Mouse (Mus musculus) ES-CJ7 (cell line): ENCODE results near the gene Bend7.

Experiments
- DNase-seq: peaks from one replicate; pipeline ENCODE4 v3.0.0; 2011; ENCODE audit warnings: low read depth, low spot score

The Bend7 gene

DNA sequence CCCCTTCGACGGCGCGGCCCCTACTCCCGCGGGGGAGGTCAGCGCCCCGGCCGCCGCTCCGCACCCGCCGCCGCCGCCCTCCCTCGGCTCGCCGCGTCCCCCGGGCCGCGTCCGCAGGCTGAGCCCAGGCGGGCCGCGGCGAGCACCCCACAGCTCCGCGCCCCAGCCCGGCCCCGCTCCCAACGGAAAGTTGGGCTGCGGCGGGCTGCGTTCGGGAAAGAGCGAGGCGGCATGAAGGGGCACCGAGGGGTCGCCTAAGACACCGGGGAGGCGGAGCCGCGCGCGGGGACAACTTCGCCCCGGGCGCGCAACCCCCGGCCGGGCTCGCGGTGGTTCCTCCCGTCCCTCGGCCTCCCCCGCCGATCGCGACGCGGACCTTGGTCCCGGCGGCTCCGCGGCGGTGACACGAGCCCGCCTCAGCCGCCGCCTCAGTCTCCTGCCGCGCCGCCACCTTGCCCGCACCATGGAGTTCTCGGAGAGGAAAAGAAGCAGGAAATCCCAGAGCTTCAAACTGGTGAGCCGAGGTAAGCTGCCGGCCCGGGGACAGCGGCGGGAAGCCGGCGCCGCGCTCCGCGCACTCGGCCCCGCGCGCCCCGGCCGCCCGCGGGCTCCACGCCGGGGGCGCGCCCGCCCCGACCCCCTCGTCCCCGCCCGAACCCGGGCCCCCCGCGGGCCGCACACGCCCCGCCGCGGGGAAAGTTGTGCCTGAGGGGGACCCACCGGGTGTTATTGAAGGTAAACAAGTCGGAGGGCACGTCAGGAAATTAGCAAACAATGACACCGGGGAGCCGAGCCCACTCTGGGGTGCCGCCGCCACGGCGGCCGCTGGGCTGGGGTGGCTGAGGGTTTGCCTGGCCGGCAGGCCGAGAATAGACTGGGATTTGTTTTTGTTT, at the start of gene Bend7:
Gene Bend7, plus strand, starts transcription at position 63 of the 893 bp plus-strand sequence.
- DNase-seq: peak; percentile 11

DNA sequence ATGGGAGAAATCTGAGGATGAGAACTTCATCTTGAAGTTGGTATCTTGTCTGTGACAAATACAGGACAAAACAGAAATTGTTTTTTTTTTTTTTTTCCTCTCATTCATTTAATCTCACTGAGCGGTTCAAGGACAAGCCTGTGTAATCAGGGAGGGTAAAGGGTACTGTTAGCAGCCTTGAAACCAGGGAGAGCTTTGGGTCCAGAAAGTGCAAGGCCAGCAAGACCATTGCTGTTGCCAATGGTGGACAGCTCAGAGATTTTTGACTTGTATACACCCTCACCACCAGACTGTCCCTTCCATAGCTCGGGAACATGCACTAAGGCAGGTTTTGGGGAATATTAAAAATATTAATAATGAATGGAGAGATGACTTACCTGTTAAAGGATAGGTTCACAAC, 49.0 kb upstream of the Bend7 start:
- DNase-seq: no peak

DNA sequence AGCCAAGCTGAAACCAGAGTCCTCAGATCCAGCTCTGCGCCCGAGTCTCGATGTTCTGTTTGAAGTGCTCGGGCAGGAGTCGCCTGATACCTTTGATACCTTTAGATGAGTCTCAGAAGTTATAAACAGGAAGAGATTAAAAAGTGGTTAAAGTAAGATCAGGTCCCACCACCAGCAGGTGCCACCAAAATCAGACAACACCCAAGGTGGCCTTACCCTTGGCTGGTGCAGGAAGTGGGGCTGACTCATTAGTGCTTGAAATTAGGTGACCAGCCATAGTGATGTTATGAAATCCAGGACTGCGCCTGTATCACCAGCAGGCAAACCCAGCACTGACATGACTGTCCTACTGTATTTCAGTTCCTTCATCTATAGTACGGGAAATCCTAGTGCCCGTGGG, 47.9 kb upstream of the Bend7 start:
- peak; percentile 46 for DNase-seq

DNA sequence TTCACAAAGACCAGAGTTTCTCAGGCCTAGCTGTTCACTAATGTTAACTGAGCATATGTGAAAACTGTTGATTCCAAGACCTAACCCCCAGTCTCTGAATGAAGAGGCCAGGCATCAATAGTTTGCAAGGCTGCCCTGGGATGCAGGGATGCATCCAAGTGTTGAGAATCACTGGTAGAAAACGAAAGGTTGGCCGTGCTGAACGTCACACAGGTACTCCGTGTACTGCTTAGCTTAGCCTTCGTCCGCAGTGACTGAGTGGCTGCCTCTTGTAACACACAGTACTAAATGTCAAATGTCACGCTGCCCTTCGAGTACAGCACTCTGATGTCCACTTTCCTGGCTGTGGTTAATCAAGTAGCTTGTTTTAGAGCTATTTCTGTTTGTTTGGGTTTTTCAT, 46.0 kb upstream of the Bend7 start:
- DNase-seq: no peak

DNA sequence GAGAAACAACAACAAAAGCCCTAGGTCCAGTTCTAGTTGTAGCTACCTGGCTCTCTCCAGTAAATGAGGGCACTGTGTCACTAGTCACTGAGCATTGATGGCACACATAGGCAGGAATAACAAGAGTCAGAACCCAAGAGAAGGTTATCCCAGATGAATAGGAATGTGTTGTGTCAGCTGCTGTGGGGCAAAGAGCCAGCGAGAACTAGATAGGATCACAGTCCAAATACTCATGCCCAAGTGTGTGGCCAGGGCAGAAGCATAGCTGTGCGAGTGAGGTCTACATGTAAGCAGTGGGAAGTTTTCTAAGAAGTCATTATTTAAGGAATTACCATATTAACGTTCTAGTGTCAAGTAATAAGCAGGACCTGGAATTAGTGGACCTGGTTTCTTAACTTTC, 37.7 kb upstream of the Bend7 start:
- DNase-seq: no peak

DNA sequence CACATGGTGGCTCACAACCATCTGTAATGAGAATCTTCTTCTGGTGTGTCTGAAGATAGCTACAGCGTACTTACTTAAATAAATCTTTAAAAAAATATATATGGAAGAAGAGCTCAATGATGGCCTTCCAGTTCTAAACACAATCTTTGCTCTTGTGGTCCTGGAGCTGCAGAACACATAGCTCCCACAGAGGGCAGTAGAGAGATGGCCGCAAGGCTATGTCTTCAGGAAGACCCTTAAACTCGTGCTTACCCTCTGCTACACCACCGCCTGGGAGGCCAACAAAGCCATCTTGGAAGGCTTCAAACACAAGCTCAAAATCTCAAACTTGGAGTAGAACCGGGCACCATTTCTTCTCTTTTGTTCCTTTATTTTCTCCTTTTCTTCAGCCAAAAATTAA, 6.4 kb upstream of the Bend7 start:
- DNase-seq: peak; percentile 81

DNA sequence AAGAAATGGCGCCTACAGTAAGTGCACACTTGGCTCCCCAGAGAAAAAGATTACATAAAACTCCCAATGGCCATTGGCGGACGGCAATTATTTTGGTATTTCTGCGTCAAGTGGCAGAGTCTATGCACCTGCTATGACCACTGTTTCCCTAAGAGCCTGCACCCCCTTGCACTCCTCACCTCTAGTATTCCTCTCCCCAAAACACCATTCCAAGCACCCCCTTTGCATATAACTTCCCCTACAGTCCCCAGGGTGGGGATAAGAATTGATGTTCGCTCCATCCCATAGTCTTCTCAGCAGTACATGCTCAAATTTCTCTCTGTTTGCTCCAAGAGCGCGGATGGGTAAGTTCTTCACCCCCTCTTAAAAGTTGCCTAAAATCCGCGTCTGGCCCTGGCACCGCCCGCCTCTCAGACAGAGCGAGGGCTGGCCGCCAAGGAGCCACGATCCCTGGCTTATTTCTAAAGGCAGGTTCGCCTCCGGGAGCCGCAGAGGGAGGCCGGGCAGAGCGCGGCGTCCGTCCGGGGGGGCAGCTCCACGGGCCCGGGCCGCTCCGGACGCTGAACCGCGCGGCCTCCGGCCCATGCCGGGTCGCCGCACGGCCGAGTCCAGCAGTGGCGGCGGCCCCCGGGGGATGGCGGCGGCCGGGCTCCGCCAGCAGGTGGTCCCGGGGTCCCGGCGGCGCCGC, 406 bp upstream of the Bend7 start:
- peak; percentile 8 for DNase-seq

DNA sequence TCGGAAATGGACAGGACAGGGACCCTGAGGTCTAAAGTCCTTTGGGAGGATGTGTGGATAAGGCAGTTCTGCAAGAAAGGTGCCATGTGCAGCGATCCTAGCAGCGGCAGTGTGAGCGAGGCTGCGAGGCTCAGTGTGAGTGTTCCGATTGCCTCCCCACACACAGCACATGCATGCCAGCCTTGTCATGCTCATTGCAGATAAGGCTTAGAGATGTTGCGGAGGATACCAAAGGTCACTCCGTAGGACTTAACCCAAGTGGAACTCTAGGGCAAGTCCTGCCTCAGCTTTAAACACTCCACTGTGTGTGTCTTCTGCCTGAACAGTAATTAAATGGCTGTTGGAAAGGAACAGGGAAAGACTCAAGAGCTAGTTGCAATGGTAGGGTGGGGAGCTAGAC, 5.5 kb downstream of the Bend7 start:
- no peak for DNase-seq

DNA sequence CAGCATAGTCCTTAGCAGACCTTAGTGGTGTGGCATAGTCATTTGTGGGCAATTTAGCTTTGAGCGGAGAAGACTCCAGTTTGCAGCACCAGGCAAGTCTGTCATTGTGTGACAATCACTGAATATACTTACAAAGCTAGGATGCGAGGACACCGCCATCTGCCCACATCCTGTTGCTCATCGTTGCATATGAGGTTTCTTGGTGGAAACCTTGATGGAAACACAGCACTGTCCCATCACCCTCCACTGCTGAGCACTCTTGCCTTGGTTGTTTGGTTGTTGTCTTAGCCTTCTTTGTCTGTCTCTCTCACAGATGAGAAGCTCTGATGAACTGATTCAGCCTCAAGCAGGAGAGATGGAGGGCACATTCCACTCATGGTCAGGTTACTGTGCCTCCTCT, 12.5 kb downstream of the Bend7 start:
- no peak for DNase-seq

DNA sequence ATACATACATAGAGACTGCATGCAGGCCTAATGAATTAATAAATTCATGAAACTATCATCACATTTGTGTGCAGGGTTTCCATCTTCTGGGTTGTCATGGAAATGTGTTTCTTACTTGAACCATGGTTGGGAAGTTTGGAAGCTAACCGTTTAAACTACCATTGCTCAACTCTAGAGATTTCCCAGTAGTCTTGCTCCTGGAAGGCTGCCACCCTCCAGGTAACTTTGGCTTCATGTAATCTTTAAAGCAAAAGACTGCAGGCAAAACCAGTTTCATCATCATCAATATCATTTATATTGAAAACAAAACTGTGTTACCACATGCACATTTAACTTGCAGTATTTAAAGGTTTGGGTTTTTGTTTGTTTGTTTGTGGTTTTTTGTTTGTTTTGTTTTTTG, 16.3 kb downstream of the Bend7 start:
- DNase-seq: no peak

DNA sequence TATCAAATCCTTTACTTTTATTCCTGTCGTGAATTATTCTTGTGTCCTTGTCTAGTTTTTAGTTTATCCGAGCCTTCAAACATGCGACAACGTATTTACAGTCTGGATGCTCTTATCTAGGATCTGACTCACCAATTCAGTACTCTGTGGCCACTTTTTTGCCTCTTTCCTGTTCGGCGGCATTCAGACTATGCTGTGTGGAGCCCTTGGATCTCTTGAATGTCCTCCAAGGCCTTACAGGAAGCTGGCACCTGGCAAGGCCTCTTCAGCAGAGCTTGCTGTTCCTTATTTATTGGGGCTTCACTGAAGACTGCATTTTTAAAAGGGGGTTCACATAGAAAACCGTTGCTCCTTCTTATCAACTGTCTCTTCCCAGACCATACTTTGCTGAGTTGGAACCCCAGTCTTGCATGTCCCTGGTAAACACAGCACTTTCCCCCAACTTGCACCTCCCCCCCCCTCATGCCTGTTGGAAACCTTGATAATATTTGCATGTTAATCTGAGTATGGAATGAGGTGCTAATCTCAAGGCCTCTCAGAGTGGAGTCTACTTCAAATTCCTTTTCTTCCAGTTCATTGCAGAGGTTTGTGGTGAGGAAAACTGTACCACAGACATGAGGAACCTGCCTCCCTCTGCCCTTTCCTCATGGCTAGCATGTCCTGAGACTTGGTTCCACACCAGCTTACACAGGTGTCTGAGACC, 18.6 kb downstream of the Bend7 start:
- no peak for DNase-seq

DNA sequence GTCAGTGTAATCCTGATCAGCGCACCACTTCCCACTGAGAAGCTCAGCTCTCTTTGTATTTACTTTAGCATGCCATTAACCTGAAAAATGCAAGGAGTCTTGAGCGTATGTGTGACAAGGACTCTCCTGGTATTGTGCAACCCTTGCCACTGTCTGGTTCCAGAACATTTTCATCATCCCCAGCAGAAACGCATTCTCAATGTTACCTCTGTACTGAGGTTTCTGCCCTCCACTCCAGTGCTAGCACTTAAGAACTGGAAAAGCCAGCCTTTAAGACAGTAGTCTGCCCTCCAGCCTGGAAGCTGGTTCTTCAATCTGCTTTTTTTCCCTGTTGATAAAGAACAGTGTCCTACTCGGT, 19.1 kb downstream of the Bend7 start:
- DNase-seq: no peak

DNA sequence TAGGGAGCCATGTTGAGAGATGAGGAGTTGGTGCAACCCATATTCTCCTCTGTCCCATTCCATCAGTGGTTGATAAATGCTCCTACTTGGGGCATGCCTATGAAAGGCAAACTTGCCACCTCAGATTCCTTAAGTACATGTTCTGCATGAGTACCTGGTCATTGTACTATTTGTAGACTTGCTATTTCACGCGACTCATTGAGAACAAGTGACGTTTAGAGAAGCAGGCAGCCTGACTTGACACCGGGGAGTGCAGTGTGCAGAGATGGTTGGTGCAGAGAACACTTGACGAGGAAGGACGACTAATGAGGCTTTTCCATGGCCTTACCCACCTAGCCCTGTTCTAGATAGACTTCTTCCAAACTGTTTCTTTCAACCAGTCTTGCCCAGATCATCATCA, 34.3 kb downstream of the Bend7 start:
- no peak for DNase-seq

DNA sequence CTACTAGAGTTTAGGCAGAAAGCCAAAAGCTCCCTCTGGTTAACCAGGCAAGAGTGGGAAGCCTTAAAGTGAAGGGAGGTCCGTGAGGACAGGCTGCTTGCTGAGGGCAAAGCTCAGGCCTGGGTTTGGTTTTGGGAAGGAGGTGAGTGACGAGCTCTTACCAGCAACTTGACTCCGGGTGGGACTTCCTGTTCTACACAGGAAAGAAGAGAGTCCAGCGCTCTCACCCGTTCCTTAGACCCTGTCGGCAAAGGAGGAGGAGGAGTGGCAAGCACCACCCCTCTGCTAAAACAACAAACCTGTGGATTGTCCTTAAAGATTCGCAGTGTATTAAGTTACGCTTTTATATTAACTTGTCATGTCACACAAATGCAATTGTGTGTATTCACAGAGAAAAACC, 38.1 kb downstream of the Bend7 start:
- DNase-seq: no peak

DNA sequence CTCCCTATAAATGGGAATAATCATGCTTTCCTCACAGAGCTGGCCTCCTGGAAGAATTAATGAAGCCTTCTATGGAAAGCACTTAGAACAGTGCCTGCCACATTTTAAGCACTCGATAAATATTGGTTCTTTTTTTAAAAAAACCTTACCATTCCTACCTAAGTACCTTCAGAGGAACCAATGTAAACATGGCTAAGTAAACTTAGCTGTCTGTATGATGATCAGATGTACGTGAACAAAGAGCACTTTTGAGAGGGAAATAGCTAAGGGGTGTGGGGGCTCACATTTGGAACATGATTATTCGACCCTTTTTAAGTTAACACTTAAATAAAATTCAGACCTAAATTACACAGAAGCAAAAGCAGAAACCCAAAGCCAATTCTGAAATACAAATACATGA, 39.6 kb downstream of the Bend7 start:
- DNase-seq: no peak

DNA sequence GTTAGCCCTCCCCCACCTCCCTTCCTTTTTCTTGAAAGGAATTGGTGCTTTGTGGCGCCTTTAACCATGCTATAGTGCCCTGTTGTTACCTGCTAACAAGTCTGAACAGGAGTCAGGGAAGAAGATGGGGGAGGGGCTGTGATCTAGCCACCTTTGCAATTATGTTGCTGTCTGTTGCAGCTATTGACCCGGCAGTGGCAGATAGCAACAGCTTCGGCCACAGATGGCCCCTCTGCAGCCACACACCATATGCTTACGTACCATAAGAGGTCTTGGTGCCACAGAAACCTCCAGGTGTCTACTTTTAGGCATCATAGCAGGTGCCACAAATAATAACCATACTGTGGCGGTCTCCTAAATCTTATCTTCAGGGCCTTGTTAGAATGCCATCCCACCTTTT, 43.1 kb downstream of the Bend7 start:
- no peak for DNase-seq

DNA sequence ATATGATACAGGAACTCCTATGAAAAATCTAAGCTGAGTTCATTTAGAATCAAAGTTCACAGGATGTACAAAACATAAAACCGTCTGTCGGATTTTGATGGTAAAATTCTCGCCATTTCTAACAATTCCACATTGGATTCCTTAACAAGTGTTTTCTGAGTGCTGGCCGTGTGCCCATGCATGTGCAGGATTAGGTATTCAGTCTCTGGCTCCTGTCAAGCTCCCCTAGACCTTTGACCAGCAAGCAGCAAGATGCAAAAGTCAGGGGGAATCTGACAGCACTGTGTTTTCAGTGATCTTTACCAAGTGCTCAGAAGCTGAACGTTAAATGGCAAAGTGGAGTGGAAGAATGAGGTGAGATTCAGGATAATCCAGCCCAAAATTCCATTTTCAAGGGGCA, 44.3 kb downstream of the Bend7 start:
- no peak for DNase-seq

DNA sequence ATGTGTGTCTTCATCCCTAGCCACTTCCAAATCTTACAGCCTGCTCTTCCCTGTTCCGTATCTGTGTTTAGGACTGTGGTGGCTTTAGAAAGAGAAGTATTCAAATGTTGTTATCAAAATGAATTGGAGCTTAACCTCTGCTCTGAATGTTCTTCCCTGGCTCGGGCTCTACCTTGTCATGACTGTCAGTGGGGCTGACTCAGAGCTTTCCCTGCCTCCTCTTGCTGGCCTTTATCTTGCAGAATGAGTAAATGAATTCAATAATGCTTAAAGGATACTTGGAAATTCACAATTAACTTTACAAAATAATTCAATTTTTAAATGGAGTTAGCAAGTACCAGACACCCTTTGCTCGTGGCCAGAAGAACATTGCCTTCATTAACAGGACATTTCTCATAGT, 46.4 kb downstream of the Bend7 start:
- DNase-seq: no peak

DNA sequence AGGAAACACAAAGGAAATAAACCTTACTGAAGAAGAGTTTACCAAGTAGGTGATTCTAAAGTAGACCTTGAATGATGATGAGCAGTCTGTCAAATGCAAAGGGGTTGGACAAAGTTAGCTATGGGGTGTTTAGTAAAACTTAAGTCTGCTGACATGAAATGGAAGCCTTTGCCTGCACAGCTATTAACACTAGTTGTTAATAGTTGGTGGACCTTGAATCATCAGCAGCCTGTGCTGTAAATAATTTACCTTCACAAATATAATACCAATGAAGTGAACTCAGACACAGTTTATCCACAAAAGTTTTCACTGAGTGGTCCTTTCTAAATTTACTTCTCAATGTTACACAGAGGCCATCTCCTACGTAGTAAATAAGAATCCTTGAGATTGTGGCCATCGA, 52.7 kb downstream of the Bend7 start:
- DNase-seq: no peak

DNA sequence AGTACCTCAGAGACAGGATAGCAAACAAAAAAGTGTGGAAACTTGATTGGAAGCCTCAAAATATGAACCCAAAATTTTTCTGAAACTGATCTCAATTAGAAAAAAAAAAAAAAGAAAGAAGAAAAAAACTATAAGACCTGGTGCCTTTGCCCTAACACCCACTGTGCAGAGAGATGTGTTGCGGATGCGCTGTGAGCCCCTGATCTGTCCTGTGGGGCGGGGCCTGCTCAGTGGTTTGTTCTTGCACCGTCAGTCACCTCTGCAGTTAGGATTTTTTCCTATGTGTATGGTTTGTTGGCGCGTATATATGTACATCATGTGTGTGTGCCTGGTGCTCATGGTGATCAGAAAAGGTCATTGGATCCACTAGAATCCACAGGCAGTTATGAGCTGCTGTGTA, 56.3 kb downstream of the Bend7 start:
- no peak for DNase-seq

DNA sequence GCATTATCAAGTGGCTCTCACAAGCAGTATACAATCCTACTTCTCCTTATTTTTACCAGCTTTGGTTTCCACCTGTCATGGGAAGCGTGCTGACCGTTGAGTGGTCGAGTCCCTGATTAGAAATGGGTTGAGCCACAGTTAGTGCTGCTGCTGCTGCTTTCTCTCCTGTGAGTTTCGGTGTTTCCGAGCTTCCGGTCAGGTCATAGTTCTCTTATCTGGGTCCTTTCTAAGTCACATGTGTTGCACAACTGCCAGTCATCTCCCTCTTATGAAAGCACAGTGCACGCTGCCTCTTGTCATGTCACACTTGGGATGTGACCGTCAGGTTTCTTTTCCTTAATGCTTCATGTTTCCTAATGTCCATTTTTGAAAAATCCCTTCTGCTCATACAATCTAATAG, 59.7 kb downstream of the Bend7 start:
- no peak for DNase-seq

DNA sequence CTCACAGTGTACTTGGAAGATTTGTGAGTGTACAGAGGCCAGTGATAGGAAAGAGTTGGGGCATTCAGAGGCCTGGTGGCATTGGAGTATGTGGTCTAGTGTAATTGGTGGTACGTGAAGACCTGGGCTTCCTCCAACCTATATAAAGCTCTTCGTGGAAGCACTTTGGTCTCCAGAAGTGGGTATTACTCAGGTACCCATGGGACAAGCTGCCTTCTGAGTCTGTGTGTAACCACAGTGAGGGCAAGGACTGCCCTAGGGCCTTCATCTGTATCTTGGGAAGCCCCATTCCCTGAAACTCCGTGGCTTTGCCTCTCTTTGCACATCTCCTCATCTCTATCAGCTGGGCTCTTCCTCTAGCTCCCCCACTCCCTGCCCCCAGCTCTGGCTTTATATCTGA, 64.0 kb downstream of the Bend7 start:
- no peak for DNase-seq

DNA sequence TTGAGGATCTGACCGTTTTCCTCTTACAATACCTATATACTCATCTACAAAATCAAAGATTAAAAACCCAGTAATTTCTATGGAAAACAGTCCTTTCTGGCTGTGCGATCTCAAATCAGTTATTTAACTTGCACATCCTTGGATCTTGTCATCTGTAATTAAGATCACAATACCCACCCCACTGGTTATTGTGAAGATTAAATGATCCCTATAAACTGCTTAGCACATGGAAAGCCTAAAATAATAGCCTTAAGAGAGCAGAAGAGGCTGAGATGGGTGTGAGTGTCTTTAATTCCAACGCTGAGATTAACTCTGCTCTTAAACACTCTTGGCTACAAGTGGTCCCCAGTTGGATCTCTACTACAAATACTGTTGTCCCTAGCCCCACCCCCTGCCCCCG, 64.8 kb downstream of the Bend7 start:
- no peak for DNase-seq
